Comparison of ENCODE assay signal across 8 mouse cellular contexts in genomic region chr5:98863891-98864290, GRCm38 (mm10). TPM values are rescaled to one million over a fixed set of nuclear protein-coding genes. Genes with fewer than 3 reads are reported as not detected.
DNase-seq lines count a peak whose midpoint lies in the region; ATAC-seq lines count a peak whose summit lies in the region.

No protein-coding gene starts in this region.

- H3K9me3 ChIP-seq in embryonic facial prominence, embryonic 11.5 days (replicated peaks; ENCODE audit: control insufficient read depth, low read length) = no peaks in the 10 kb centered on the region
- no peaks in the 10 kb centered on the region for H3K9me3 ChIP-seq in embryonic facial prominence, embryonic 10.5 days
- H3K9me3 ChIP-seq in heart, embryonic 16.5 days (replicated peaks; ENCODE audit: control insufficient read depth, low read length) = no peaks in the 10 kb centered on the region
- no peaks in the 10 kb centered on the region for H3K9me3 ChIP-seq in limb, embryonic 12.5 days

- no peaks in the 10 kb centered on the region for H3K4me1 ChIP-seq in embryonic facial prominence, embryonic 11.5 days (ENCODE audit: control insufficient read depth, insufficient read depth, low read length)
- H3K4me1 ChIP-seq in embryonic facial prominence, embryonic 10.5 days = 0 out of 2 replicates have a peak, but pooled peaks cover 3% of the 10 kb centered on the region
- H3K4me1 ChIP-seq in heart, embryonic 16.5 days (ENCODE audit: control insufficient read depth, insufficient read depth, low read length) = no peaks in the 10 kb centered on the region
- no peaks in the 10 kb centered on the region for H3K4me1 ChIP-seq in limb, embryonic 12.5 days (replicated peaks)

- no peak overlapping the region for H3K4me2 ChIP-seq in embryonic facial prominence, embryonic 11.5 days (ENCODE audit: low read depth, low read length)
- peak overlapping the region; percentile 32; the same call in 1 of the 2 replicates for H3K4me2 ChIP-seq in heart, embryonic 16.5 days (ENCODE audit: low read depth, low read length)
- H3K4me2 ChIP-seq in limb, embryonic 12.5 days = peak overlapping the region; percentile 30

- no peak overlapping the region for H3K9ac ChIP-seq in embryonic facial prominence, embryonic 11.5 days (replicated peaks; ENCODE audit: low read length)
- no peak overlapping the region for H3K9ac ChIP-seq in heart, embryonic 16.5 days (ENCODE audit: low read length)
- H3K9ac ChIP-seq in limb, embryonic 12.5 days (replicated peaks) = no peak overlapping the region; the same call in 1 of the 2 replicates

- peak; percentile 80 for DNase-seq in embryonic facial prominence, embryonic 11.5 days (ENCODE audit: low spot score)
- DNase-seq in embryonic facial prominence, embryonic 10.5 days (ENCODE audit: low spot score) = no peak
- peak; percentile 9 for DNase-seq in thymus, postnatal 0 days (ENCODE audit: low spot score)
- no peak for DNase-seq in thymus, adult 18-20 months
- peak; percentile 81 for DNase-seq in retina, postnatal 1 day
- no peak for DNase-seq in thymus, postnatal 14 days

- no peak overlapping the region for H3K4me3 ChIP-seq in embryonic facial prominence, embryonic 11.5 days (ENCODE audit: low read depth, low read length)
- H3K4me3 ChIP-seq in embryonic facial prominence, embryonic 10.5 days = no peak overlapping the region
- H3K4me3 ChIP-seq in heart, embryonic 16.5 days (ENCODE audit: low read length) = no peak overlapping the region
- no peak overlapping the region for H3K4me3 ChIP-seq in limb, embryonic 12.5 days (replicated peaks)

- 6% methylated on average over 6 of the region's 6 CpGs for WGBS in embryonic facial prominence, embryonic 11.5 days
- 6% methylated on average over 6 of the region's 6 CpGs for WGBS in embryonic facial prominence, embryonic 10.5 days
- under 1% methylated on average over 6 of the region's 6 CpGs for WGBS in heart, embryonic 16.5 days
- WGBS in limb, embryonic 12.5 days = 4% methylated on average over 6 of the region's 6 CpGs

- no peaks in the 10 kb centered on the region for H3K27me3 ChIP-seq in embryonic facial prominence, embryonic 11.5 days (ENCODE audit: control insufficient read depth, insufficient read depth, low read length)
- peaks cover 24% of the 10 kb centered on the region; the same call in 1 of the 2 replicates for H3K27me3 ChIP-seq in embryonic facial prominence, embryonic 10.5 days (replicated peaks; ENCODE audit: low read depth, poor library complexity, severe bottlenecking)
- H3K27me3 ChIP-seq in heart, embryonic 16.5 days (ENCODE audit: control insufficient read depth, insufficient read depth, low read length) = no peaks in the 10 kb centered on the region
- peaks cover 19% of the 10 kb centered on the region for H3K27me3 ChIP-seq in limb, embryonic 12.5 days

- H3K27ac ChIP-seq in embryonic facial prominence, embryonic 11.5 days (replicated peaks; ENCODE audit: low read depth, low read length) = no peak overlapping the region
- H3K27ac ChIP-seq in embryonic facial prominence, embryonic 10.5 days (replicated peaks) = no peak overlapping the region
- no peak overlapping the region for H3K27ac ChIP-seq in heart, embryonic 16.5 days (ENCODE audit: low read length)
- H3K27ac ChIP-seq in limb, embryonic 12.5 days = no peak overlapping the region

- no peaks in the 10 kb centered on the region for H3K36me3 ChIP-seq in embryonic facial prominence, embryonic 11.5 days (replicated peaks; ENCODE audit: control insufficient read depth, insufficient read depth, low read depth, low read length)
- no peaks in the 10 kb centered on the region for H3K36me3 ChIP-seq in embryonic facial prominence, embryonic 10.5 days (replicated peaks)
- no peaks in the 10 kb centered on the region for H3K36me3 ChIP-seq in heart, embryonic 16.5 days (ENCODE audit: control insufficient read depth, insufficient read depth)
- no peaks in the 10 kb centered on the region for H3K36me3 ChIP-seq in limb, embryonic 12.5 days

- 0 out of 2 replicates have a peak, but pooled peaks have one; percentile 29 for ATAC-seq in embryonic facial prominence, embryonic 11.5 days (replicated peaks; ENCODE audit: insufficient number of reproducible peaks, low FRiP score, low TSS enrichment, low read depth)
- ATAC-seq in heart, embryonic 16.5 days (replicated peaks; ENCODE audit: extremely low read depth, insufficient read depth, low FRiP score) = no peak
- ATAC-seq in limb, embryonic 12.5 days (ENCODE audit: insufficient number of reproducible peaks, insufficient read depth, low FRiP score, low TSS enrichment, low read depth) = no peak

RNA-seq across cellular contexts. Expression of gene Bmp3, which starts 9.7 kb away (rescaled TPM):
- polyA plus RNA-seq in embryonic facial prominence, embryonic 11.5 days (2014; fragmentation: Nextera tagmentation; extraction: Ambion mirVana) = 1.5 and 2.7 TPM in 2 replicates
- polyA plus RNA-seq in embryonic facial prominence, embryonic 10.5 days (2016; fragmentation: Nextera tagmentation; extraction: Ambion mirVana) = 0.78 and 1.1 TPM in 2 replicates
- 0.38 and 0.42 TPM in 2 replicates for polyA plus RNA-seq in thymus, postnatal 0 days (2015; fragmentation: Nextera tagmentation; extraction: Ambion mirVana)
- 0.74 and 0.99 TPM in 2 replicates for polyA plus RNA-seq in heart, embryonic 16.5 days (2015; fragmentation: Nextera tagmentation; extraction: Ambion mirVana)
- 1.7 and 1.9 TPM in 2 replicates for polyA plus RNA-seq in limb, embryonic 12.5 days (2016; fragmentation: Nextera tagmentation; extraction: Ambion mirVana)

Comparison
In these comparisons a context has a peak if more than half of its experiments do, and no peak if none do; other contexts are left out.
1. DNase-seq: peak in embryonic facial prominence, embryonic 11.5 days (single experiment), thymus, postnatal 0 days (single experiment) and retina, postnatal 1 day (single experiment); none in embryonic facial prominence, embryonic 10.5 days (single experiment), thymus, adult 18-20 months (0 of 2) and thymus, postnatal 14 days (single experiment).